Mouse (Mus musculus): ENCODE data around the gene Nradd.

Gene Nradd

DNA sequence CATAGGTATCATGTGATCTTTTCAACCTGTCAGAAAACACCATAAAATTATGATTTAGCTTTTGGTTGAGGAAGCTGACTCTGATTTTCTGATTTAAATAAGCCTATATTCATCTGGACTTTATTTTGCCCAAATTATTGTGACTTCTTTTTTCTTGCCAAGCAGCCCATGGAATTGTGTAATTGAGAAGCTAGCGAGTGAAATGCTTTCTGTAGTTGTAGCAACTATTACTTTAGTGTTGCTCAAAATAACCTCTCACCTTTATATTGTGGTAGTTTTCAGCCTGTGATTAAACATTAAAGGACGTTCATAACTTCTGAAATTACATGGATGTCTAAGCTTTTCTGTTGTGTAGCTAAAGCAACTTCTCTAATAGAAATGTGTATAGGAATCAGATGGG lies 42.1 kb downstream of the Nradd start:
- DNase-seq, result no peak
